Mouse (Mus musculus): ENCODE data around the gene Fgr. TPM values are rescaled to one million over a fixed set of nuclear protein-coding genes. Genes with fewer than 3 reads are reported as not detected.

Fgr gene
- total RNA-seq, 2 experiments from 2014 or later = 0.12 TPM; not detected in 1

DNA sequence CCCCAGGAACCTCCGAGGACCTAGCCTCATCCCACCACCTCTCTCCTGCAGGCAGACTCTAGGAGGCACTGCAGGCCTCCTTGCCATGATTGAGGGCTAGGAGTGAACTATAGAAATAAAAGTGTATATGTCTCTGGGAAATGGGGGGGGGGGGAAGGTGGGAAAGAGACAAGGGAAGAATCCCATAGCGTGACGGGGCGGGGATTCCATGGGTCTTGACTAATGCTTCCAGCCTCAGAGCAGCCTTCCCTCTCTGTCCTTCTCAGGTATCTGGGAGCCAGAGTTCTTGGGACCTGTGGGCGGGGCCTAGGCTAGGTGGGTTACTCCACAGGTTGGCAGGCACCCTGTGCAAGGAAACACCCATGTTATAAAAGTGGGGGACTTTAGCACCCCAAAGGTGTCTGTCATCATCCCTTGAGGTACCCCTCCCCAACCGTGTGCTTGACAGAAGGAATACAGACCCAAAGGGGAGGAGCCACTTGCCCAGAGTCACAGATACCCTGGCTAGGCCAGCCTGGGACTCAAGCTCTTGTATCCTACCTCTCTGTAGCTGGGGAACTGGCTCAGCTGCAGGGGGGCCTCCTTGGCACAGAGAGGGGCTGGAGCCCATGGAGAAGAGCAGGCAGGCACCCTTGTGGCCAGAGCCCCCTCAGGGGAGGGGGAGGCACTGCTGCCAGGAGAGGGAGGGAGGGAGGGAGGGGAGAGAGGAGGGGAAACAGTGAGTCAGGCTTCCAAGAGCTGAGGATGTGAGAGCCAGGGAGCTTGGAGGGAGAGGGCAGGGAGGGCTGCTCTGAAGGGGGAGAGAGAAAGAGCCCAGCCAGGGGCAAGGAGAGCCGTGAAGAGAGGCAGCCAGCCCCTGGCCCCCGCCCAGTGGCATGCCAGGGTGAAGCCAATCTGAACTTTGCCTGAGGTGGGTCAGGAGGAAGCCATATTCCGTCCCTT lies 42.1 kb downstream of the Fgr start:
- H3K27ac ChIP-seq = peak overlapping the region; percentile 73
- peak overlapping the region; percentile 4; the same call in 1 of the 2 replicates for H3K4me3 ChIP-seq
- peak; percentile 34 for TF ChIP-seq CTCF (conservative IDR thresholded peaks at IDR 0.05)
- DNase-seq (ENCODE audit: low spot score in 2 of 2) = no peak

DNA sequence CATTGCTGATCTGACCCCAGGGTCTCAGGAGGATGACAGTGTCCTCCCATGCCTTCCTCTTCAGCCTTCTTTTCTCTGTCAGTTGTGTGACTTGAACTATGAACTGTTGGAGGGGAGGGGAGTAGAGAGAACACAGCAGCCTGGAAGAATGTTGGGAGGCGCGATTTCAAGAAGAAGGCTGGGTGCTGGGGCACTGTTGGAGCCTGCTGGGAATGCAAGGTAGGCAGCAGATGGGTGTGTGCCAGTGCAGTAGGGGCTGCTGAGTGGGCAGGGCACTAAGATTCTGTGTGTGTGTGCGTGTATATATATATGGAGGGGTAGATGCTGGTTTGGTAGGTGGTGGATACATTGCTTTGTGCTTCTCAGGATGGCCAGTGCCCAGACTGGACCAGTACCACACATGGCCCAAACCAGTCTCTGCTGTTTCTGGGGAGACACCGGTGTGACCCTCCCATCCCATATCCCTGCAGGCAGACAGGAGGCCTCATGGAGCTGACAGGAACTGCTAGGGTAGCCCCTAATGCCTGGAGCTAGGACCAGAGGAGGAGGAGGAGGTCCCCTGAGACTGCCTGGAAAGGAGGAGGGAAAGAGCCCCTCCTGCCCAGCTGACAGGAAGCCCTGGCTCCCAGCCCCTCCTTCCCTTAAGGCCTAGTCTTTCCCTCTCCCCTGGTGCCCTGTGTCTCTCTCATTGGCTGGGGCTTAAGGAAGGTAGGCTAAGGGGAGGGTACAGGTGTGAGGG lies 43.0 kb downstream of the Fgr start:
- no peak for DNase-seq (ENCODE audit: low spot score in 2 of 2)
- no peak for TF ChIP-seq CTCF (conservative IDR thresholded peaks at IDR 0.05)
- Histone ChIP-seq H3K27ac (peak overlapping the region; percentile 73), H3K4me3 (peak overlapping the region; percentile 0; the same call in 1 of the 2 replicates)

DNA sequence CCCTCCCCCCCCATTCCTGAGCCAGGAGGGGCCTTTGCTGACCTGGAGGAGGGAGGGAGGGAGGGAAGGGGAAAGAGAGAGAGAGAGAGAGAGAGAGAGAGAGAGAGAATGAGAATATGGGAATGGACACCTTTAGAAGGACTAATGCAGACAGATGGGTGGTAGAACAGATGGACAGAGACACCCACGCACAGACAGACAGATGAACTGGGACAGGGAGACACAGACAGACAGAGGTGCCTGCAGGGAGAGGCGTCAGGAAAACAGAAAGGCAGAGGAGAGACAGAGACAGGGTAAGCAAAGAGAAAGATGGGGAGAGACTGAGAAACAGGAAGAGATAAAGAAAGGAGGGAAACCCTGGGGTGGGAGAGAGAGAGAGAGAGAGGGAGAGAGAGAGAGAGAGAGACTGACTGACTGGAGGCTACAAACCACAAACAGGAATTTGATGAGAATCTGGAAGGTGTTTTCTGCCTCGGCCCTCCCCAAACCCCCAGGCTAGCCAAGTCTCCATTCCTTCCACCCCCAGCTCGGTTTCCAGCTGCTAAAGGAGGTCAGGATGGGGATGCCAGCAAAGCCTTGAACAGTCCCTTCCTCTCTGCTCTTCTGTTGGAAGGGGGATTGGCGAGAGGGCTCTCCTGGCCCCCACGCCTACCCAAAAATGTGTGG lies 43.8 kb downstream of the Fgr start:
- TF ChIP-seq CTCF (conservative IDR thresholded peaks at IDR 0.05) = no peak
- DNase-seq (ENCODE audit: low spot score in 2 of 2) = peak; percentile 54 to 66
- Histone ChIP-seq H3K27ac (peak overlapping the region; percentile 73), H3K4me3 (peak overlapping the region; percentile 11; the same call in 1 of the 2 replicates)

DNA sequence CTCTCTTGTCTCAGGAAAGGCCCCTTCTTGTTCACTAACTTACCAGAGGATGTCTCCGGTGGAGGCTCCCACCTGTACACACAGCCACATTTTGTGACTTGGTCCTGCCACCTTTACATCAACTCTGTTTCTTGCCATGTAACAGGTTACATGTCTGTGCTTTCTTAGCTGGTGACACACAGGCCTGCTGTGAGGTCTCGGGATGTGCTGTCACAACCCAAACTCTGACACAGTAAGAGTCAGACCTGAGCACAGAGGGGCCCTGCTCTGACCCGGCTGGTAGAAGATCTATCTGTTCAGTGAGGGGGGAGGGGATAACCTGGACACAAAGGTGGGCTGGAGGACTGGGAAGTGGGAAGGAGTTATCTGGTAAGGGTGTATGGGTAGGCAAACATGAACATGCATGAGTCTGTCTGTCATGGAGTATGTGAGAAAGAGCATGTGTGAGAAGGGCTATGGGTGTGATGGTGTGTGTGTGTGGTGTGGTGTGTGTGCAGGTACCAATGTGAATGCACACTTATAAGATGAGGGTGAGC lies 44.4 kb downstream of the Fgr start:
- no peak for DNase-seq (ENCODE audit: low spot score in 2 of 2)
- Histone ChIP-seq H3K4me3 (peak overlapping the region; percentile 11; the same call in 1 of the 2 replicates), H3K27ac (peak overlapping the region; percentile 73)
- TF ChIP-seq CTCF (conservative IDR thresholded peaks at IDR 0.05) = no peak

DNA sequence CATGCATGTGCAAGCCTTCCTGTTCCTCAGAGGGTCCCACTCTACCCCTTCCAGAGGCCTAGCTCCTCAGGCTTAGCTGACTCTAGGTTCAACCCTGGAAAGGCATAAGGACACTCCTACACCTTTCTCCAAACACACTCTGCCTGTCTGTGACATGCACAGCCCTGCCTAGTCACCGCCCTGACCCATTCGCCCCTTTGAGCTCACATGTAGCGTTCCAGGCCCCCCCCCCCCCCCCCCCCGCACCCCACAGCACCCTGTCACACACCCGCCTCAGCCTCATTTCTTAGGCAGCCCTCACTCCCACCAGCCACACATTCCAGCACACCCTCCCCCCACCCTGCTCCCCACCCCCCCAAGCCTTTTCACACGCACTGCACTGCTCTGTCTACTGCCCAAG lies 46.8 kb downstream of the Fgr start:
- H3K27ac ChIP-seq = peak overlapping the region; percentile 32; the same call in 1 of the 2 replicates
- TF ChIP-seq CTCF (conservative IDR thresholded peaks at IDR 0.05) = no peak
- DNase-seq (ENCODE audit: low spot score in 2 of 2) = no peak

DNA sequence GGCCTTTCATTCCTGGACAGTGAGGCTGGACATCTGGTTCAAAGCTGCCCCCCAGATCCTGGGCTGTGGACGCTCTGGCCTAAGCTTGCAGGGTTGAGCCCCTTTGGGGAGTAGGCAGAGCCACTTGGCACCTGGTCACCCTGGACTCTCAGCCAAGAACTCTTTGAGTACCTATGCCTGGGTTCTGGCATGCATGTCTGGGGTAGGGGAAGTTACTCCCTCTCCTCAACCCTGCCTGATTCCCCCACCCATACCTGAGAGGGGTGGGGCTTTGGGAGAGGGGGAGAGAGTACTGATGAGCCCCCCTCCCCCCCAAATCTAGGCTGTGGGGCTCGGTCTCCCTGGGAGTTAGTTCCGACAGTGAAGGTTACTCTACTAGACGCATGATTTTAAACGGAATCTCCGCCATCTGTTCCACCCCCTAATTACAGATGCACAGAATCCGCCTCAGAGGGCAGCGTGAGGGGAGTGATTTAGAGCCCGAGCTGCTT lies 47.3 kb downstream of the Fgr start:
- H3K27ac ChIP-seq = peak overlapping the region; percentile 46; the same call in 1 of the 2 replicates
- TF ChIP-seq CTCF (conservative IDR thresholded peaks at IDR 0.05) = no peak
- DNase-seq (ENCODE audit: low spot score in 2 of 2) = no peak
- peak overlapping the region; percentile 1; the same call in 1 of the 2 replicates for H3K4me3 ChIP-seq

More for the DNA sequence above, 46.8 kb downstream of the Fgr start:
- H3K4me3 ChIP-seq = no peak overlapping the region

DNA sequence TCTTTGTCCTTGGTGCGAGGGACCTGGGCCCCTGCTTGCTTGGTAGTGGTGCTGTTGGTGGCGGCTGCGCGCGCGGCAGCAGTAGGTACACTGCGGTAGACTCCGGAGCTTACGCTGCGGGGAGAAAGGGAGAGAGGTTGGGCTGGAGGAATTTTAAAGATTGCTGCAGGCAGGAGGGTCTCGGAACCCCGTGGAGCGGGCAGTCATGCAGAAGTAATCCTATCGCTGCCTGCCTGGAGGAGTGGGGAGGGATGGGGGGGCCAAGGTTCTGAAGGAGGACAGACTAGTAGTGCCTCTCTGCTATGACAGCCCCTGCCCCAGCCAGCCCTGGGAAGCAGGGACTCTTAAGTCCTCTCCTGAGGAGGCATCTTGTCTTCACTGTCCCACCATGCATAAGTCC lies 48.3 kb downstream of the Fgr start:
- TF ChIP-seq CTCF (conservative IDR thresholded peaks at IDR 0.05) = no peak
- no peak for DNase-seq (ENCODE audit: low spot score in 2 of 2)
- Histone ChIP-seq H3K27ac (peak overlapping the region; percentile 65), H3K4me3 (peak overlapping the region; percentile 20; the same call in 1 of the 2 replicates)

DNA sequence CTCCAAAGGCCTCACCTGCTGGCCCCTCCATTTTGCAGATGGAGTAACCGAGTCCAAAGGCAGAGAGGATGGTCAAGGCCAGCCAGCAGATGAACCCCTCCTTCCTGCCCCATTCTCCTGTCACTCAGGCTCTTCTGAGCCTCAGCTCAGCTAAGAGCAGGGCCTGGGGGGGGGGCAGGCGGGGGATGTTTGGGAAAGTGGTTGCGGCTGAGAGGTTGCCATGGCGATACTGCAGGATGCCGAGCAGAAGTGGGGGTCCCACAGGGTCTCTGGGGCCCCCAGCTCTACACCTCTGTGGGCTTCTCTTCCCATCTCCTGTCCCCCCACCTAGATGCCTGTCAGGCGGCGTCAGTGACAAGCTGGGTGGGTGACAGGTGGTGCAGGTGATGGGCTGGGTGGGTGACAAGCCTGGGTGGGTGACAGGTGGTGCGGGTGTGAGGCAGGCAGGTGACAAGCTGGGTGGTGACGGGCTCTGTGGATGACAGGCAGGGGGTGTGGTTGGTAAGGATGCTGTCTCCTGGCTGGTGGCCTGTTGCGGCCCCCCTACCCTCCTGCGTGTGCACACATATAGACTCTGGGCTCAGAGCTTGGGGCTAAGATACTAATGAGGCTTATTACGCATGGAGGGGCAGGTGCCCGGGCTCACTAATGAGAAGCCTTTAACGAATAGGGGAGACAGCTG lies 49.2 kb downstream of the Fgr start:
- no peak for TF ChIP-seq CTCF (conservative IDR thresholded peaks at IDR 0.05)
- H3K4me3 ChIP-seq = no peak overlapping the region
- DNase-seq (ENCODE audit: low spot score in 2 of 2) = no peak
- H3K27ac ChIP-seq = peak overlapping the region; percentile 65

DNA sequence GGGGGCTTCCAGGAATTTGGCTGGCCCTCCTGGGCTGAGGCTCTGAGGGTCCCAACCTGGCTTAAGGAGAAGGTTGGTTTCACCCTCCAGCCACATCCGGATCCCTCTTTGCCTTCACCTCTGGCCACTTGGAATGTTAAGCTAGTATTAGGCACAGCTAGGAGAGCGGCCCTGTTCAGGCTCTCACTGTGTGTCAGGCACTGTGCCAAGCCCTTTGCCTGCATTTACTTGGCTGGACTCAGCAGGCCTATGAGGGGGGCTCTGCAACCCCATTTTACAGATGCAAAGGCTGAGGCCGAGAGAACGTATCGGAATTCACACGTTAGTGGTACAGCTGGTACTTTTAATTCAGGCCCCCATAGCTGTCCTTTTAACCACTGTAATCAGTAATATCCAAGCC lies 49.7 kb downstream of the Fgr start:
- no peak for DNase-seq (ENCODE audit: low spot score in 2 of 2)
- Histone ChIP-seq H3K27ac (peak overlapping the region; percentile 65; the same call in 1 of the 2 replicates), H3K4me3 (no peak overlapping the region)
- TF ChIP-seq CTCF (conservative IDR thresholded peaks at IDR 0.05) = no peak

DNA sequence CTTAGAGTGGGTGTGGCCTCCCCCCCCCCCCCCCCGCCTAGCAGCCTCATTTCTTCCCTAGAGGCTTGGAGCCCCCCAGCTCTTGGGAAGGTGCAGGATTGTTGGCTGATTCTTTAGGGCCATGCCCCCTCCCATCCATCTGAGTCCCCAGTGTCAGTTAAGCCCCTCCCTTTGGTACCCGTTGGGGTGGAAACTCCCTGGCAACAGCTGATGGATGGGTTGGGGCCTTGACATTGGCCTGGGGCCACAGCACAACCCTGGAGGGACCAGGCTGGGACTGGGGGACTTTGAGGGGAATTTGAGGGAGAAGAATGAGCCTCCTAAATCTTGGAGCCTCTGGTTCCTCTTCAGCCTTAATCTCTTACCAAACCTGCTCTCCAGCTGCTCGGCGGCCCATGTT lies 50.5 kb downstream of the Fgr start:
- no peak for TF ChIP-seq CTCF (conservative IDR thresholded peaks at IDR 0.05)
- no peak for DNase-seq (ENCODE audit: low spot score in 2 of 2)
- no peak overlapping the region for H3K4me3 ChIP-seq
- peak overlapping the region; percentile 69 for H3K27ac ChIP-seq

DNA sequence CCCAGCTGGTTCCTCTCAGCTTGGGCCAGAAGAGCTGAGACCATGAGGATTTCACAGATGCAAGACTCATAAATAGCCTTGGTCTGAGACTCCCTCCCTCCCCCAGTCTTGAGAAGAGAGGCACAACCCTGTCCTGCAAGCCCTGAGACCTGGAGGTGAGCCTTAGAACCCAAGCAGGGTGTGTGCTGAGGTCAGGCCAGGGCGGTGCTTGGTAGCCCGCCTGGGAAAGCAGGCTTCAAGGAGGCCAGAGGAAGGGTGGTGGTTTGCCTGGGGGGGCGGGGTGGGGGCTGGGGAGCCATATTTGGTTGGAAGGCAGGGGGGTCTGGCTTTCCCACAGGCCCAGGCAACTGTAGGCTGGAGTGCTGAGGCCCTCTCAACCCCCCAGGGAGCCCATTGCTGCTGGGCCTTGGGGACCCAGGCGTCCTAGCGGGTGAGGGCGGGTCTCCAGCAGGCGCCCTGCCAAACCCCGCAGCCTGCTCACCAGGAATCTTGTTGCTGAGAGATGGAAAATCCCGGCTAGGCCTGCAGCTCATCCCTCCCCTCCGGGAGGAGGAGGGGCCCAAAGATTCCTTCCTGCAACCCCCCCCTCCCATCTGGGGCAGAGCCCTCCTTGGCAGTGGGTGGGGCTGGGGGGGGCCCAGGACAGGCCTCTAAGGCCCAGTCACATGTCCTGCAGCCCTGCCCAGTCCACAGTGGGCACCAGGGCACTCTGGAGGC lies 51.2 kb downstream of the Fgr start:
- Histone ChIP-seq H3K4me3 (no peak overlapping the region; the same call in 1 of the 2 replicates), H3K27ac (peak overlapping the region; percentile 69)
- TF ChIP-seq CTCF (conservative IDR thresholded peaks at IDR 0.05) = no peak
- no peak for DNase-seq (ENCODE audit: low spot score in 2 of 2)

Measured in layer of hippocampus, adult 2 months (tissue).